Mouse (Mus musculus) bone marrow, adult 2 months (tissue): ENCODE data around the gene Klri2.

Experiments
- CTCF ChIP-seq: fragments of 200-500 bp; IDR thresholded peaks from 2 replicates; pipeline ENCODE4 v1.5.1; 2011; ENCODE audit warnings: low read length, control low read depth; ENCODE audit not compliant: control insufficient read depth, insufficient read depth
- POLR2A ChIP-seq: fragments of 200-500 bp; IDR thresholded peaks from 2 replicates; pipeline ENCODE4 v1.6.1; 2011; ENCODE audit warnings: low read depth, mild to moderate bottlenecking, control low read depth, low read length, borderline replicate concordance; ENCODE audit not compliant: control insufficient read depth

DNA sequence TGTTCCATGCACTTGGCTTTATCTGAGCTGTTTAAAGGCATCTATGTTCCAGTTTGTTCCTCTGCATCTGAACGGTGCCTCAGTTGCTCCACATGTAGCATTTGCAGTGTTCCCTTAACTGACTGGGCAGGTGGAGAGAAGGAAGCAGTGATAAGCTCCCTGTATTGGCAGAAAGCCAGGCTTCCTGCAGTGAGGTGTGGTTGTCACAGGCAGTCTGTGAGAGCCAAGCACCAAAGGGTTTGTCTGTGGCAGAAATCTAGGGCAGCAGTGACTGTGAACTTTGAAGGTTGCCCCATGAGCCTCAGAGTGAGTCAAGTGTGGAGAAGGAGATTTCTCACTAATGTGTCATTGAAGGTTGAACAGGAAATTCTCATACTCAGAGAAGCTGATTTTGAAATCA lies 59.9 kb downstream of the Klri2 start:
- TF ChIP-seq CTCF = no peak
- TF ChIP-seq POLR2A = no peak
